19 mouse cellular contexts compared by ENCODE assay signal in the genomic region with DNA sequence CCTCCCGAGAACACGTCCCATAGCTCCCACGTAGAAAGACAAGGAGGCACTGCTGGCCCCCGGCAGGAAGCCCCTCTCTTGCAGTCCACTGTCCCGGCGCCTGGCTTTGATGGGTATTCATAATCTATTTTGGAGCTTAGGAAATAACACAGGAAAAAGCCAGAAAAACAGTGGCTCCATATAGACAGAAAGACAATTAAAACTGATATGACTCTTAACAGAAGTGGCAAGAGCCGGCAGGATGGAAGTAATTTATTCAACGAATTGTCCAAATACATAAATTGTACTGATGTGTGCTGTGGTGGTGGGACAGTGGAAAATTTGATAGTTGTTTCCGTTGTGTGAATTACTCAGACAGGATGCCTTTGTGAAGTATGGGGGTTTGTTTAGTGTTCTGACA.
DNase-seq lines count a peak whose midpoint lies in the region; ATAC-seq and TF ChIP-seq lines count a peak whose summit lies in the region.
"Had no signal": no experiment of that assay in that cellular context is flagged by ENCODE, and none has a peak within 500 bp of the region (broad histone marks: within the 10 kb centered on the region; RNA-seq: fewer than 3 reads in every experiment).

No protein-coding gene starts in this region.

- no peak for ATAC-seq in liver, embryonic 11.5 days (replicated peaks; ENCODE audit: low FRiP score)
- ATAC-seq: hindbrain, postnatal 0 days had no signal

- no peaks in the 10 kb centered on the region for H3K4me1 ChIP-seq in liver, adult 2 months (ENCODE audit: control insufficient read depth, insufficient read depth, low read length)
- H3K4me1 ChIP-seq in liver, embryonic 11.5 days (replicated peaks; ENCODE audit: control insufficient read depth, insufficient read depth, low read length) = no peaks in the 10 kb centered on the region
- H3K4me1 ChIP-seq: embryonic facial prominence, embryonic 12.5 days; heart, embryonic 12.5 days had no signal

- no peaks in the 10 kb centered on the region for H3K9me3 ChIP-seq in liver, embryonic 11.5 days (ENCODE audit: control insufficient read depth, low read length)
- H3K9me3 ChIP-seq: embryonic facial prominence, embryonic 12.5 days; heart, embryonic 12.5 days; neural tube, embryonic 15.5 days had no signal

- peak overlapping the region; percentile 23; the same call in 1 of the 2 replicates for H3K27ac ChIP-seq in liver, adult 2 months (replicated peaks; ENCODE audit: insufficient read depth, low read depth, low read length)
- H3K27ac ChIP-seq in liver, embryonic 11.5 days (ENCODE audit: low read depth, low read length) = no peak overlapping the region
- H3K27ac ChIP-seq: embryonic facial prominence, embryonic 12.5 days; hindbrain, postnatal 0 days; liver, embryonic 14.5 days; neural tube, embryonic 15.5 days had no signal

- 79% methylated on average over 9 of the region's 9 CpGs for WGBS in liver, adult 2 months
- 80% methylated on average over 9 of the region's 9 CpGs for WGBS in liver, embryonic 11.5 days

- no peaks in the 10 kb centered on the region for H3K27me3 ChIP-seq in liver, adult 2 months (ENCODE audit: control insufficient read depth, insufficient read depth, low read length)
- no peaks in the 10 kb centered on the region for H3K27me3 ChIP-seq in liver, embryonic 11.5 days (replicated peaks; ENCODE audit: control insufficient read depth, insufficient read depth, low read length)
- H3K27me3 ChIP-seq: embryonic facial prominence, embryonic 12.5 days; heart, embryonic 12.5 days; neural tube, embryonic 15.5 days had no signal

- DNase-seq in liver, adult 2 months (ENCODE audit: extremely low read depth, low read depth, low spot score) = peak; percentile 14
- DNase-seq in liver, embryonic 11.5 days (ENCODE audit: low spot score) = no peak
- DNase-seq in kidney, adult 9 months = peak; percentile 56
- DNase-seq in lung, adult 18-20 months = peak; percentile 54 to 56
- DNase-seq in lung, postnatal 36 days = peak; percentile 71
- DNase-seq in embryo, embryonic 11 days = no peak
- no peak for DNase-seq in layer of hippocampus, adult 11-12 months (ENCODE audit: low spot score)
- DNase-seq: cerebellum, adult 11 months; cerebellum, postnatal 25 days; gastrocnemius, postnatal 25 days; heart, postnatal 4 days; retina, postnatal 1 day; thymus, adult 2 months had no signal

- H3K4me2 ChIP-seq in liver, embryonic 11.5 days = no peak overlapping the region
- H3K4me2 ChIP-seq: embryonic facial prominence, embryonic 12.5 days; heart, embryonic 12.5 days; midbrain, embryonic 11.5 days; neural tube, embryonic 15.5 days had no signal

- H3K9ac ChIP-seq in liver, adult 2 months (ENCODE audit: low read depth, low read length) = no peak overlapping the region
- no peak overlapping the region for H3K9ac ChIP-seq in liver, embryonic 11.5 days (ENCODE audit: low read depth, low read length)
- H3K9ac ChIP-seq: embryonic facial prominence, embryonic 12.5 days; heart, embryonic 12.5 days; liver, embryonic 14.5 days; neural tube, embryonic 15.5 days had no signal

- no peak overlapping the region for H3K4me3 ChIP-seq in liver, adult 2 months (ENCODE audit: insufficient read depth, low read depth, low read length)
- no peak overlapping the region for H3K4me3 ChIP-seq in liver, embryonic 11.5 days (ENCODE audit: low read depth, low read length)
- H3K4me3 ChIP-seq: embryonic facial prominence, embryonic 12.5 days; heart, embryonic 12.5 days; neural tube, embryonic 15.5 days had no signal

- H3K79me2 ChIP-seq in liver, adult 2 months (ENCODE audit: control insufficient read depth, insufficient read depth, low read length) = no peaks in the 10 kb centered on the region

- TF ChIP-seq CTCF in liver, adult 2 months (IDR thresholded peaks at IDR 0.05; ENCODE audit: low read depth, low read length) = no peak

- no peaks in the 10 kb centered on the region for H3K36me3 ChIP-seq in liver, adult 2 months (ENCODE audit: control insufficient read depth, insufficient read depth, low read length)
- H3K36me3 ChIP-seq in liver, embryonic 11.5 days (ENCODE audit: control insufficient read depth, insufficient read depth, low read length) = no peaks in the 10 kb centered on the region
- H3K36me3 ChIP-seq: embryonic facial prominence, embryonic 12.5 days; heart, embryonic 12.5 days; neural tube, embryonic 15.5 days had no signal

- no peak for TF ChIP-seq POLR2A in liver, adult 2 months (IDR thresholded peaks at IDR 0.05; ENCODE audit: extremely low read depth, insufficient read depth, low read length)

Comparison
In these comparisons a context has a peak if more than half of its experiments do, and no peak if none do; other contexts are left out.
1. DNase-seq: peak in liver, adult 2 months (single experiment), kidney, adult 9 months (single experiment), lung, adult 18-20 months (2 of 2) and lung, postnatal 36 days (single experiment); none in liver, embryonic 11.5 days (single experiment), embryo, embryonic 11 days (single experiment) and layer of hippocampus, adult 11-12 months (single experiment).